Mouse (Mus musculus) 3134 (cell line): ENCODE data around the gene Egflam.
A peak's percentile ranks its signal among the peaks of the same experiment; 100 is the strongest.

Source experiments
- DNase-seq: peaks from one replicate; pipeline ENCODE4 v3.0.0-alpha.2; 2011; ENCODE audit warnings: low spot score; ENCODE audit not compliant: insufficient read length; ENCODE audit errors: extremely low read depth

The Egflam gene

GRCm38 (mm10) chr15:7295199-7295598 lies 103.0 kb downstream of the Egflam start:
- DNase-seq: no peak

GRCm38 (mm10) chr15:7292854-7293253 lies 105.3 kb downstream of the Egflam start:
- no peak for DNase-seq

GRCm38 (mm10) chr15:7290003-7290402 lies 108.2 kb downstream of the Egflam start:
- DNase-seq: no peak

- DNase-seq: peak; percentile 3
Measured at GRCm38 (mm10) chr15:7289516-7289915, 108.7 kb downstream of the Egflam start.

- no peak for DNase-seq
Measured at GRCm38 (mm10) chr15:7288841-7289424, 109.3 kb downstream of the Egflam start.

GRCm38 (mm10) chr15:7287911-7288310 lies 110.3 kb downstream of the Egflam start:
- DNase-seq: no peak

GRCm38 (mm10) chr15:7281579-7281978 lies 116.6 kb downstream of the Egflam start:
- DNase-seq: no peak

- peak; percentile 47 for DNase-seq
Measured at GRCm38 (mm10) chr15:7263822-7264221, 134.4 kb downstream of the Egflam start.

- no peak for DNase-seq
Measured at GRCm38 (mm10) chr15:7263339-7263738, 134.9 kb downstream of the Egflam start.

GRCm38 (mm10) chr15:7261371-7261770 lies 136.8 kb downstream of the Egflam start:
- no peak for DNase-seq

- peak; percentile 16 for DNase-seq
Measured at GRCm38 (mm10) chr15:7256577-7256976, 141.6 kb downstream of the Egflam start.

- no peak for DNase-seq
Measured at GRCm38 (mm10) chr15:7253326-7253725, 144.9 kb downstream of the Egflam start.

- no peak for DNase-seq
Measured at GRCm38 (mm10) chr15:7252106-7252636, 146.0 kb downstream of the Egflam start.

- DNase-seq: no peak
Measured at GRCm38 (mm10) chr15:7251042-7251441, 147.2 kb downstream of the Egflam start.

- DNase-seq: no peak
Measured at GRCm38 (mm10) chr15:7249216-7249615, 149.0 kb downstream of the Egflam start.

GRCm38 (mm10) chr15:7247321-7247720 lies 150.9 kb downstream of the Egflam start:
- DNase-seq: no peak

GRCm38 (mm10) chr15:7242161-7242850 lies 155.9 kb downstream of the Egflam start:
- DNase-seq: no peak

- no peak for DNase-seq
Measured at GRCm38 (mm10) chr15:7240950-7241349, 157.2 kb downstream of the Egflam start.

GRCm38 (mm10) chr15:7239904-7240303 lies 158.3 kb downstream of the Egflam start:
- DNase-seq: no peak

GRCm38 (mm10) chr15:7233393-7234090 lies 164.7 kb downstream of the Egflam start:
- DNase-seq: no peak

GRCm38 (mm10) chr15:7226225-7226624 lies 172.0 kb downstream of the Egflam start:
- DNase-seq: peak; percentile 29
